Mouse (Mus musculus) hindbrain, postnatal 0 days (tissue): ENCODE measurements around the gene Iqcb1. TPM values are rescaled to one million over a fixed set of nuclear protein-coding genes. Genes with fewer than 3 reads are reported as not detected.

Source experiments
- ATAC-seq: fragments of 200-750 bp; cut with Nextera tagmentation; 2 replicates; pipeline ENCODE4 v1.8.0; 2017; ENCODE audit warnings: mild to moderate bottlenecking, moderate TSS enrichment, moderate library complexity
- DNase-seq: peaks from one replicate; pipeline ENCODE4 v3.0.0-alpha.2; 2015; ENCODE audit warnings: low spot score
- H3K27ac ChIP-seq: fragments of 300-500 bp; sonication (generic); 2 replicates; pipeline ENCODE4 v1.5.1; 2014; ENCODE audit warnings: mild to moderate bottlenecking
- H3K27me3 ChIP-seq: fragments of 300-500 bp; sonication (generic); 2 replicates; pipeline ENCODE4 v1.6.1; 2014; ENCODE audit warnings: low read length, mixed read lengths; ENCODE audit not compliant: insufficient read depth
- H3K36me3 ChIP-seq: fragments of 300-500 bp; sonication (generic); 2 replicates; pipeline ENCODE4 v1.6.1; 2014; ENCODE audit warnings: low read length, mixed read lengths; ENCODE audit not compliant: insufficient read depth
- H3K4me1 ChIP-seq: fragments of 300-500 bp; sonication (generic); 2 replicates; pipeline ENCODE4 v1.6.1; 2014; ENCODE audit warnings: antibody characterized with exemption, low read length, mixed read lengths; ENCODE audit not compliant: insufficient read depth
- H3K4me2 ChIP-seq: fragments of 300-500 bp; sonication (generic); 2 replicates; pipeline ENCODE4 v1.6.1; 2014; ENCODE audit warnings: low read depth, mild to moderate bottlenecking, low read length, moderate library complexity, mixed read lengths
- H3K4me3 ChIP-seq: fragments of 300-500 bp; sonication (generic); 2 replicates; pipeline ENCODE4 v1.5.1; 2014; ENCODE audit warnings: low read length
- H3K9ac ChIP-seq: fragments of 300-500 bp; sonication (generic); replicated peaks from 2 replicates; pipeline ENCODE4 v1.6.1; 2014; ENCODE audit warnings: mild to moderate bottlenecking, low read length, moderate library complexity, mixed read lengths
- H3K9me3 ChIP-seq: fragments of 300-500 bp; sonication (generic); 2 replicates; pipeline ENCODE4 v1.6.1; 2016; ENCODE audit warnings: low read length, mixed read lengths
- CTCF ChIP-seq: IDR thresholded peaks from 2 replicates; pipeline ENCODE4 v1.5.1; 2016; ENCODE audit warnings: antibody characterized with exemption, control low read depth, low read depth
- WGBS: fragments of 180-500 bp; shearing (Covaris S2); extraction: QIAGEN DNeasy Blood & Tissue Kit; methylation state at CpG from one replicate; pipeline ENCODE4 v1.1.7; 2014; 5-methylcytosine and 5-hydroxymethylcytosine counted together
- microRNA-seq, 2 experiments: library from miRNA; unstranded; fragments of <30 nt; microRNA quantifications; one replicate each; pipeline ENCODE4; 2016
- polyA plus RNA-seq: library from polyadenylated mRNA; unstranded; fragments of >200 nt; fragmentation: Nextera tagmentation; extraction: Ambion mirVana; gene quantifications from 2 replicates; pipeline ENCODE4 v1.2.1, GENCODE M21; 2015
- total RNA-seq: library from RNA; depleted of rRNA; stranded (reverse); fragments of >200 nt; gene quantifications from 2 replicates; pipeline ENCODE4 v1.2.3, GENCODE M21; 2014; rRNA removed

Iqcb1 gene
- total and polyA plus RNA-seq, 2 experiments from 2014 or later: 17.3 to 65.5 TPM

- 89% methylated on average over 10 of the region's 10 CpGs for WGBS
- Histone ChIP-seq H3K4me1 (no peaks in the 10 kb centered on the region), H3K9ac (no peak overlapping the region), H3K36me3 (peaks cover 50% of the 10 kb centered on the region), H3K4me3 (no peak overlapping the region), H3K9me3 (no peaks in the 10 kb centered on the region), H3K4me2 (no peak overlapping the region), H3K27ac (no peak overlapping the region), H3K27me3 (no peaks in the 10 kb centered on the region)
- ATAC-seq (no peak), DNase-seq (no peak)
- no peak for TF ChIP-seq CTCF
Observed at GRCm38 (mm10) chr16:36911909-36912308, 83.7 kb downstream of the Iqcb1 start.

DNA sequence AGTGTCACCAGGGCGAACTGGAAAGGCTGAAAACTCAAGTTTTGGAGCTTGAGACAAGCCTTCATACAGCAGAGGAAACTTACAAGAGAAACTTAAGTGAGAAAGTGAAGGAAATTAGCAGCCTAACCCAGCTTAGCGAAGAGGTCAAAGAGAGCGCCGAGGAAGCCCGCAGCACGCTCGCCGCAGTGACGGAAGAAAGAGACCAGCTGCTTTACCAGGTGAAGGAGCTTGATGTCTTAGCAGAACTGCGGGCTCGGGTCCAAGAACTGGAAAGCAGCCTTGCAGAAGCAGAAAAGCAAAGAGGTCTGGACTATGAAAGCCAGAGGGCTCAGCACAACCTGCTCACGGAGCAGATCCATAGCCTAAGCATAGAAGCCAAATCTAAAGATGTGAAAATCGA, 84.1 kb downstream of the Iqcb1 start:
- no peaks in the 10 kb centered on the region for H3K4me1 ChIP-seq
- no peak for TF ChIP-seq CTCF
- DNase-seq (no peak), ATAC-seq (no peak)
- no peak overlapping the region for H3K27ac ChIP-seq
- no peak overlapping the region for H3K4me2 ChIP-seq
- H3K27me3 ChIP-seq: no peaks in the 10 kb centered on the region
- H3K9ac ChIP-seq: no peak overlapping the region
- 93% methylated on average over 13 of the region's 13 CpGs for WGBS
- H3K9me3 ChIP-seq: no peaks in the 10 kb centered on the region
- H3K4me3 ChIP-seq: no peak overlapping the region
- peaks cover 55% of the 10 kb centered on the region for H3K36me3 ChIP-seq

DNA sequence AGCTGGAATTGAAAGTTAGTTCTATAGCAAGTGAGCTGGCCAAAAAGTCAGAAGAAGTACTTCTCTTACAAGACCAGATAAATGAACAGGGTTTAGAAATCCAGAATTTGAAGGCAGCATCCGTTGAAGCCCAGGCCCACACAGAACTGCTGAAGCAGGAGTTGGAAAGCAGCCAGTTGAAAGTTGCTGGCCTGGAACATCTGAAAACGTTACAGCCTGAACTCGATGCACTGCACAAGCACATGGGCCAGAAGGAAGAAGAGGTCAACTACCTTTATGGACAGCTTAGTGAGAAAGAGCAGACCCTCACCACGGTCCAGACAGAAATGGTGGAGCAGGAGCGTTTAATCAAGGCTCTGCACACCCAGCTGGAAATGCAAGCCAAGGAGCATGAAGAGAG, 86.0 kb downstream of the Iqcb1 start:
- Histone ChIP-seq H3K4me2 (no peak overlapping the region), H3K9ac (no peak overlapping the region), H3K27me3 (no peaks in the 10 kb centered on the region), H3K9me3 (no peaks in the 10 kb centered on the region), H3K36me3 (peaks cover 64% of the 10 kb centered on the region), H3K4me3 (no peak overlapping the region), H3K27ac (no peak overlapping the region), H3K4me1 (no peaks in the 10 kb centered on the region)
- DNase-seq: no peak
- WGBS: 81% methylated on average over 5 of the region's 5 CpGs
- no peak for TF ChIP-seq CTCF
- ATAC-seq: no peak

GRCm38 (mm10) chr16:36918505-36918904, 90.3 kb downstream of the Iqcb1 start:
- ATAC-seq: no peak
- Histone ChIP-seq H3K4me2 (no peak overlapping the region), H3K36me3 (peaks cover 56% of the 10 kb centered on the region), H3K4me1 (no peaks in the 10 kb centered on the region), H3K27me3 (no peaks in the 10 kb centered on the region), H3K27ac (no peak overlapping the region), H3K4me3 (no peak overlapping the region), H3K9me3 (no peaks in the 10 kb centered on the region), H3K9ac (no peak overlapping the region)
- no peak for TF ChIP-seq CTCF
- WGBS: 84% methylated on average over 10 of the region's 10 CpGs
- DNase-seq: no peak

DNA sequence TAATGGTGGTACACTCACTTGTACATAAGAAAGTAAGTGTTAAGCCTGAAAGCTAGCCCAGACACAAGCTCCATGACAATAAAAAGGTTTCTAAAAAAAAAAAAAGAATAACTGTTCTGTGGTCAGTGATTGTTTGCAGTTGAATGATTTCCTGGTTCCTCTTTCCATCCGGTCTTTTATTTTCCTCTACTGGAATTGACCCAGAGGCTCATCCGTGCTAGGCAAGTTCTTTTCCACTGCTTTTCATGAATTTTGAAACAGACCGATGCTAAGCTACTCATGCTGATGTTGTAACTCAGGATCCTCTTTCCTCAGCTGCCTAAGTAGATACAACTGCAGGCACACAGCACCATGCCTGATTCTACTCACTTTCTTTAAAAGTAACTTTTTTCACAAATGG, 92.2 kb downstream of the Iqcb1 start:
- ATAC-seq (no peak), DNase-seq (no peak)
- no peak overlapping the region for H3K4me3 ChIP-seq
- no peaks in the 10 kb centered on the region for H3K4me1 ChIP-seq
- H3K9me3 ChIP-seq: no peaks in the 10 kb centered on the region
- H3K27ac ChIP-seq: no peak overlapping the region
- no peak overlapping the region for H3K9ac ChIP-seq
- H3K36me3 ChIP-seq: peaks cover 56% of the 10 kb centered on the region
- H3K4me2 ChIP-seq: no peak overlapping the region
- 85% methylated on average over 3 of the region's 3 CpGs for WGBS
- no peak for TF ChIP-seq CTCF
- H3K27me3 ChIP-seq: no peaks in the 10 kb centered on the region

DNA sequence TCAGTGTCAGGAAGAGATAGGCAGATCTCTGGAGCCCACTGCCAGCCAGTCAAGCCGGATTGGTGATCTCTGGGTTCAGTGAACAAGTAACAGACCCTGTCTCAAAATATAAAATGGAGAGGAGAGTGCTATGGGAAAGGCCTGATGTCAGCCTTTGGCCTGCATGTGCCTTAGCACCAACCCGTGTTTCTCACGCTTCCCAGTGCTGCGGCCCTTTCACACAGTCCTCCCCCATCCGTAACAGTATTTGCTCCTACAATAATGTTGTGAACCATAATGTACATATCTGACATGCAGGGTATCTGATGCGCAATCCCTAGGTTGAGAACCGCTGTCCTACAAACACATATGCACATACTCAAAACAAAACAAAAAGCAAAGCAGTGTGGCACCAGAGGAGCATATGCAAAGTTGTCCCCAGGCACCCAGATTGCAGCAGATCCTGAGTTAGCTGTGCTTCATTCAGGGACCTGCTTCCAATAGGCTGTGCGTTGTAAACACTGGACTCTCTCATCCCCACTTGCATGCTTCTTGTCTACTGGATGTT, 93.0 kb downstream of the Iqcb1 start:
- H3K4me2 ChIP-seq: no peak overlapping the region
- no peak for ATAC-seq
- H3K9ac ChIP-seq: no peak overlapping the region
- H3K36me3 ChIP-seq: peaks cover 56% of the 10 kb centered on the region
- no peak overlapping the region for H3K27ac ChIP-seq
- no peak for DNase-seq
- WGBS: 94% methylated on average over 8 of the region's 8 CpGs
- no peaks in the 10 kb centered on the region for H3K27me3 ChIP-seq
- H3K9me3 ChIP-seq: no peaks in the 10 kb centered on the region
- no peak for TF ChIP-seq CTCF
- no peak overlapping the region for H3K4me3 ChIP-seq
- H3K4me1 ChIP-seq: no peaks in the 10 kb centered on the region

- no peak overlapping the region for H3K4me2 ChIP-seq
- no peak overlapping the region for H3K27ac ChIP-seq
- no peaks in the 10 kb centered on the region for H3K4me1 ChIP-seq
- no peak overlapping the region for H3K4me3 ChIP-seq
- DNase-seq (no peak), ATAC-seq (no peak)
- no peak for TF ChIP-seq CTCF
- H3K9ac ChIP-seq: no peak overlapping the region
- no peaks in the 10 kb centered on the region for H3K9me3 ChIP-seq
- H3K36me3 ChIP-seq: peaks cover 57% of the 10 kb centered on the region
- H3K27me3 ChIP-seq: no peaks in the 10 kb centered on the region
- 91% methylated on average over 6 of the region's 6 CpGs for WGBS
Observed at GRCm38 (mm10) chr16:36921980-36922379, 93.8 kb downstream of the Iqcb1 start.

Small RNA genes lying within 50 kb of the gene (microRNA-seq; reads per million reads assigned to microRNA genes)
- gene Gm22617: 0 reads per million in 2 experiments

Other genes with a start within 250 kb of the Iqcb1 start
- 0.58 and 1.2 TPM in 2 replicates for gene Cd86, start 162.3 kb upstream of the Iqcb1 start, total RNA-seq
- gene Cd86, start 162.3 kb upstream of the Iqcb1 start, polyA plus RNA-seq: 1.9 and 2.1 TPM in 2 replicates
- gene Ildr1, start 134.4 kb upstream of the Iqcb1 start, total RNA-seq: 1.1 and 1.8 TPM in 2 replicates
- 0.81 and 1.2 TPM in 2 replicates for gene Ildr1, start 134.4 kb upstream of the Iqcb1 start, polyA plus RNA-seq
- 30.3 and 58.7 TPM in 2 replicates for gene Slc15a2, start 43.4 kb upstream of the Iqcb1 start, total RNA-seq
- 25.5 and 31.7 TPM in 2 replicates for gene Slc15a2, start 43.4 kb upstream of the Iqcb1 start, polyA plus RNA-seq
- 0.16 TPM in 1 of 2 replicates, not detected in the other for gene Eaf2, start 46.6 kb downstream of the Iqcb1 start, total RNA-seq
- 1.2 and 1.4 TPM in 2 replicates for gene Eaf2, start 46.6 kb downstream of the Iqcb1 start, polyA plus RNA-seq
- 36.3 and 53.2 TPM in 2 replicates for gene Golgb1, start 46.8 kb downstream of the Iqcb1 start, total RNA-seq
- 90.5 and 104 TPM in 2 replicates for gene Golgb1, start 46.8 kb downstream of the Iqcb1 start, polyA plus RNA-seq
- 0.78 and 1.7 TPM in 2 replicates for gene Hcls1, start 106.6 kb downstream of the Iqcb1 start, total RNA-seq
- gene Hcls1, start 106.6 kb downstream of the Iqcb1 start, polyA plus RNA-seq: 2.1 and 2.2 TPM in 2 replicates
- gene Fbxo40, start 162.1 kb downstream of the Iqcb1 start, total RNA-seq: 0.05 and 0.25 TPM in 2 replicates
- gene Fbxo40, start 162.1 kb downstream of the Iqcb1 start, polyA plus RNA-seq: 0.30 and 0.39 TPM in 2 replicates
- 1.6 and 3.7 TPM in 2 replicates for gene Polq, start 183.4 kb downstream of the Iqcb1 start, total RNA-seq
- 2.2 TPM in 2 replicates for gene Polq, start 183.4 kb downstream of the Iqcb1 start, polyA plus RNA-seq